Mouse (Mus musculus): Measurements from ENCODE around the gene Mepce. TPM values are rescaled to one million over a fixed set of nuclear protein-coding genes. Genes with fewer than 3 reads are reported as not detected.

Gene Mepce
- polyA plus RNA-seq, 1 experiment from 2014 or later, result 9.2 TPM

- no peak overlapping the region for H3K4me3 ChIP-seq (ENCODE audit: low read depth, low read length)
- H3K27ac ChIP-seq (ENCODE audit: low read depth, low read length), result no peak overlapping the region
- no peak overlapping the region for H3K4me2 ChIP-seq
- 0 out of 2 replicates have a peak, but pooled peaks cover 2% of the 10 kb centered on the region for H3K36me3 ChIP-seq (ENCODE audit: control insufficient read depth, insufficient read depth, low read length)
- 0 out of 2 replicates have a peak, but pooled peaks have one; percentile 19 for ATAC-seq (replicated peaks; ENCODE audit: insufficient number of reproducible peaks, low FRiP score, low TSS enrichment)
- WGBS (ENCODE audit: insufficient replicate concordance), result 71% methylated on average over 6 of the region's 6 CpGs
- no peak overlapping the region for H3K9ac ChIP-seq (ENCODE audit: low read depth, low read length)
- no peaks in the 10 kb centered on the region for H3K9me3 ChIP-seq (replicated peaks; ENCODE audit: control insufficient read depth, low read length)
- H3K4me1 ChIP-seq (ENCODE audit: control insufficient read depth, insufficient read depth, low read length), result peaks cover 4% of the 10 kb centered on the region
- no peaks in the 10 kb centered on the region for H3K27me3 ChIP-seq (ENCODE audit: control insufficient read depth, insufficient read depth, low read length)
These were observed 53.0 kb downstream of the Mepce start for GRCm38 (mm10) chr5:137734289-137735061.

GRCm38 (mm10) chr5:137733638-137734288 lies 53.7 kb downstream of the Mepce start:
- Histone ChIP-seq H3K4me2 (no peak overlapping the region), H3K4me1 (ENCODE audit: control insufficient read depth, insufficient read depth, low read length) (no peaks in the 10 kb centered on the region; the same call in 1 of the 2 replicates), H3K9ac (ENCODE audit: low read depth, low read length) (no peak overlapping the region), H3K36me3 (ENCODE audit: control insufficient read depth, insufficient read depth, low read length) (0 out of 2 replicates have a peak, but pooled peaks cover 2% of the 10 kb centered on the region), H3K4me3 (ENCODE audit: low read depth, low read length) (no peak overlapping the region), H3K9me3 (replicated peaks; ENCODE audit: control insufficient read depth, low read length) (no peaks in the 10 kb centered on the region), H3K27ac (ENCODE audit: low read depth, low read length) (no peak overlapping the region), H3K27me3 (ENCODE audit: control insufficient read depth, insufficient read depth, low read length) (no peaks in the 10 kb centered on the region)
- no peak for ATAC-seq (replicated peaks; ENCODE audit: insufficient number of reproducible peaks, low FRiP score, low TSS enrichment)
- 86% methylated on average over 12 of the region's 12 CpGs for WGBS (ENCODE audit: insufficient replicate concordance)

Other genes with a start within 250 kb of the Mepce start
- 0.65 and 1.0 TPM in 2 replicates for gene Actl6b, start 234.1 kb downstream of the Mepce start, polyA plus RNA-seq (2014; fragmentation: Nextera tagmentation; extraction: Ambion mirVana)
- gene Tfr2, start 217.8 kb downstream of the Mepce start, polyA plus RNA-seq (2014; fragmentation: Nextera tagmentation; extraction: Ambion mirVana), result 2.3 and 3.5 TPM in 2 replicates
- 13.9 and 16.0 TPM in 2 replicates for gene Mospd3, start 186.6 kb downstream of the Mepce start, polyA plus RNA-seq (2014; fragmentation: Nextera tagmentation; extraction: Ambion mirVana)
- gene Pcolce, start 173.9 kb downstream of the Mepce start, polyA plus RNA-seq (2014; fragmentation: Nextera tagmentation; extraction: Ambion mirVana), result 120 and 134 TPM in 2 replicates
- gene Fbxo24, start 158.7 kb downstream of the Mepce start, polyA plus RNA-seq (2014; fragmentation: Nextera tagmentation; extraction: Ambion mirVana), result not detected in 2 replicates
- 26.0 and 28.0 TPM in 2 replicates for gene Lrch4, start 158.5 kb downstream of the Mepce start, polyA plus RNA-seq (2014; fragmentation: Nextera tagmentation; extraction: Ambion mirVana)
- 5.9 and 6.5 TPM in 2 replicates for gene Gm20605, start 158.5 kb downstream of the Mepce start, polyA plus RNA-seq (2014; fragmentation: Nextera tagmentation; extraction: Ambion mirVana)
- 3.9 and 5.6 TPM in 2 replicates for gene Sap25, start 146.3 kb downstream of the Mepce start, polyA plus RNA-seq (2014; fragmentation: Nextera tagmentation; extraction: Ambion mirVana)
- 0.23 TPM in 2 replicates for gene Irs3, start 141.9 kb downstream of the Mepce start, polyA plus RNA-seq (2014; fragmentation: Nextera tagmentation; extraction: Ambion mirVana)
- 19.9 TPM in 2 replicates for gene Agfg2, start 102.9 kb downstream of the Mepce start, polyA plus RNA-seq (2014; fragmentation: Nextera tagmentation; extraction: Ambion mirVana)
- 0.47 and 1.0 TPM in 2 replicates for gene Nyap1, start 46.0 kb downstream of the Mepce start, polyA plus RNA-seq (2014; fragmentation: Nextera tagmentation; extraction: Ambion mirVana)
- 139 and 147 TPM in 2 replicates for gene Tsc22d4, start 41.9 kb downstream of the Mepce start, polyA plus RNA-seq (2014; fragmentation: Nextera tagmentation; extraction: Ambion mirVana)
- 29.9 and 35.3 TPM in 2 replicates for gene Ppp1r35, start 8.8 kb downstream of the Mepce start, polyA plus RNA-seq (2014; fragmentation: Nextera tagmentation; extraction: Ambion mirVana)
- 12.4 and 13.7 TPM in 2 replicates for gene Zcwpw1, start 143 bp upstream of the Mepce start, polyA plus RNA-seq (2014; fragmentation: Nextera tagmentation; extraction: Ambion mirVana)
- gene Pilra, start 48.6 kb upstream of the Mepce start, polyA plus RNA-seq (2014; fragmentation: Nextera tagmentation; extraction: Ambion mirVana), result 2.1 and 2.9 TPM in 2 replicates
- 0.13 and 0.84 TPM in 2 replicates for gene Pilrb1, start 70.5 kb upstream of the Mepce start, polyA plus RNA-seq (2014; fragmentation: Nextera tagmentation; extraction: Ambion mirVana)
- gene Pilrb2, start 84.2 kb upstream of the Mepce start, polyA plus RNA-seq (2014; fragmentation: Nextera tagmentation; extraction: Ambion mirVana), result 2.1 and 2.7 TPM in 2 replicates
- gene Cyp3a13, start 134.0 kb upstream of the Mepce start, polyA plus RNA-seq (2014; fragmentation: Nextera tagmentation; extraction: Ambion mirVana), result 0.09 TPM in 1 of 2 replicates, not detected in the other
- gene Gjc3, start 175.4 kb upstream of the Mepce start, polyA plus RNA-seq (2014; fragmentation: Nextera tagmentation; extraction: Ambion mirVana), result not detected in 2 replicates
- not detected in 2 replicates for gene Azgp1, start 193.9 kb upstream of the Mepce start, polyA plus RNA-seq (2014; fragmentation: Nextera tagmentation; extraction: Ambion mirVana)
- not detected in 2 replicates for gene Smok3a, start 233.6 kb upstream of the Mepce start, polyA plus RNA-seq (2014; fragmentation: Nextera tagmentation; extraction: Ambion mirVana)
- gene Smok3b, start 233.8 kb upstream of the Mepce start, polyA plus RNA-seq (2014; fragmentation: Nextera tagmentation; extraction: Ambion mirVana), result not detected in 2 replicates